Mouse (Mus musculus) stomach, postnatal 0 days (tissue): ENCODE data around the gene Ppil6. TPM values are rescaled to one million over a fixed set of nuclear protein-coding genes. Genes with fewer than 3 reads are reported as not detected.
"Not testable (repeated sequence)": the region's sequence is repeated elsewhere in the genome, so short reads cannot be mapped to it uniquely, and the experiment has no call there.

Experiments
- ATAC-seq: fragments of 200-750 bp; cut with Nextera tagmentation; 2 replicates; pipeline ENCODE4 v1.8.0; 2017; ENCODE audit not compliant: low FRiP score, low TSS enrichment
- DNase-seq: peaks from one replicate; pipeline ENCODE4 v3.0.0-alpha.2; 2016; ENCODE audit warnings: low spot score
- H3K27ac ChIP-seq: fragments of 300-500 bp; sonication (generic); replicated peaks from 2 replicates; pipeline ENCODE4 v1.5.1; 2014; ENCODE audit warnings: mild to moderate bottlenecking, control low read depth
- H3K27me3 ChIP-seq: fragments of 300-500 bp; sonication (generic); 2 replicates; pipeline ENCODE4 v1.6.1; 2014; ENCODE audit warnings: low read length; ENCODE audit not compliant: control insufficient read depth, insufficient read depth
- H3K36me3 ChIP-seq: fragments of 300-500 bp; sonication (generic); 2 replicates; pipeline ENCODE4 v1.6.1; 2014; ENCODE audit warnings: low read length, mixed read lengths; ENCODE audit not compliant: control insufficient read depth, insufficient read depth
- H3K4me1 ChIP-seq: fragments of 300-500 bp; sonication (generic); replicated peaks from 2 replicates; pipeline ENCODE4 v1.6.1; 2014; ENCODE audit warnings: antibody characterized with exemption; ENCODE audit not compliant: control insufficient read depth, insufficient read depth
- H3K4me2 ChIP-seq: fragments of 300-500 bp; sonication (generic); replicated peaks from 2 replicates; pipeline ENCODE4 v1.6.1; 2014; ENCODE audit warnings: low read depth, mild to moderate bottlenecking, control low read depth, moderate library complexity
- H3K4me3 ChIP-seq: fragments of 300-500 bp; sonication (generic); 2 replicates; pipeline ENCODE4 v1.5.1; 2014; ENCODE audit warnings: low read depth, low read length, control low read depth
- H3K9ac ChIP-seq: fragments of 300-500 bp; sonication (generic); 2 replicates; pipeline ENCODE4 v1.6.1; 2014; ENCODE audit warnings: mild to moderate bottlenecking, low read length, control low read depth, mixed read lengths
- H3K9me3 ChIP-seq: fragments of 300-500 bp; sonication (generic); 2 replicates; pipeline ENCODE4 v1.6.1; 2016; ENCODE audit warnings: low read length; ENCODE audit not compliant: control insufficient read depth
- CTCF ChIP-seq: IDR thresholded peaks from 2 replicates; pipeline ENCODE4 v1.5.1; 2016; ENCODE audit warnings: antibody characterized with exemption, low read depth, mild to moderate bottlenecking, moderate library complexity
- EP300 ChIP-seq: optimal IDR thresholded peaks from 2 replicates; pipeline ENCODE3; 2016; ENCODE audit warnings: antibody characterized with exemption
- WGBS: fragments of 180-500 bp; shearing (Covaris S2); extraction: QIAGEN DNeasy Blood & Tissue Kit; methylation state at CpG from one replicate; pipeline ENCODE4 v1.1.7; 2014; 5-methylcytosine and 5-hydroxymethylcytosine counted together
- polyA plus RNA-seq: library from polyadenylated mRNA; unstranded; fragments of >200 nt; fragmentation: Nextera tagmentation; extraction: Ambion mirVana; gene quantifications from 2 replicates; pipeline ENCODE4 v1.2.1, GENCODE M21; 2015

Ppil6 gene
- polyA plus RNA-seq, 1 experiment from 2014 or later = 2.5 TPM

DNA sequence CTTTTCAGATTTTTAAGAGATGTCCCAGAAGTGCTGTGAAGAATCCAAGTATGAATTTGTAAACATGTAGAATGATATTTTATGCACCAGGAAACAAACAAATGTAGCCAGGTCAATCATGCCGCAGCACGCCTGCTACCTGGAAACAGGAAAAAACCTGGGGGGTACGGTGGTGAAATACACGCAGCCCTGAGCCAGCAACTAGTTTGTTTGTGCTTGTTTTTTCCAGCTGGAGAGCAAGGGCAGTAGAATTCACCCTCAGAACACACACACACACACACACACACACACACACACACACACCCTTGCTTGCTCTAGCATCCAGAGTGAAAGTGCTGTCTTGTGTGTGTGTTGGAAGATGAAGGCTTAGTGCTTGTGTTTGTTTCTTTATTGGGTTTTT, 872 bp downstream of the Ppil6 start:
- Histone ChIP-seq H3K27me3 (no peaks in the 10 kb centered on the region), H3K36me3 (peaks cover 3% of the 10 kb centered on the region; the same call in 1 of the 2 replicates), H3K4me3 (no peak overlapping the region), H3K9ac (no peak overlapping the region), H3K4me2 (peak overlapping the region; percentile 100; the same call in 1 of the 2 replicates), H3K4me1 (peaks cover 13% of the 10 kb centered on the region; the same call in 1 of the 2 replicates), H3K27ac (no peak overlapping the region), H3K9me3 (no peaks in the 10 kb centered on the region)
- DNase-seq = peak; percentile 30
- ATAC-seq = no peak
- WGBS = 29% methylated on average over 4 of the region's 4 CpGs
- no peak for TF ChIP-seq EP300
- TF ChIP-seq CTCF = no peak

DNA sequence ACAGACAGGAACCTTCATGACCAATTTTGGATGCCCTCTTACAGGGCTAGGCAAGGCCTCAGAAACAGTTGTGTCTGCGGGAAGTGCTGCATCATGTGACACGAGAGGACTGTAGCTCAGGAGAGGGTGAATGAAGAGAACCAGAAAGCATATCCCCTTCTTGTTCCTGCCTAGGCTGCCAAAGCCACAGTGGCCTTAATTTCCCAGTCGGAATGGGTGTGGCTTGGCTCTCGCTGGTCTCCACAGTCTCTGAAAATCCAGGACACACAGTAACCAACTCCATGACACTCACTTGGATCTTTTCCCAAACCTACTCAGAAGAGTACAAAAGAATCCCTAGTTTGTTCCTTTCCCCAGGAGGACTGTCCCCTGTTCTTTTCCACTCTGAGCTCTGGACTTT, 10.7 kb downstream of the Ppil6 start:
- no peak overlapping the region for H3K4me3 ChIP-seq
- WGBS = 41% methylated on average over 4 of the region's 4 CpGs
- no peak overlapping the region for H3K4me2 ChIP-seq
- no peak overlapping the region for H3K27ac ChIP-seq
- DNase-seq (no peak), ATAC-seq (no peak)
- no peaks in the 10 kb centered on the region for H3K36me3 ChIP-seq
- H3K9me3 ChIP-seq = no peaks in the 10 kb centered on the region
- no peaks in the 10 kb centered on the region for H3K27me3 ChIP-seq
- H3K9ac ChIP-seq = no peak overlapping the region
- TF ChIP-seq EP300 = no peak
- no peak for TF ChIP-seq CTCF
- no peaks in the 10 kb centered on the region for H3K4me1 ChIP-seq

DNA sequence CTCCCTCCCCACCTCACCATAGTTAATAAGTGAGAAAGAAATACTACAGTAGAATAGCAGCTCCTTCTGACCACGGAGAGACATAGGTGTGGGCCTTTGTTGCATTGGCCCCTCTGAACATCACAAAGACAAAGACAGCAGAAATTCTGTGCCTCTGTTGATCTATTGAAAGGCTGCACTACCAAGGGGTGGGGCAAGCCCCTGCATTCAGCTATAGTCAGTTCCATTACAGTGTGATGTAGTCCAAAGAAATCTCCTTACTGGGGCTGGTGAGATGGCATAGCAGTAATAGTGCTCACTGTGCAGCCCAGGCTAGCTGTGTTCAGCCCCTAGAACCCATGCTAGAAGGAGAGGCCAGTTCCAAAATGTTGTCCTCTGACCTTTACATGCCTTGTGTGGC, 14.8 kb downstream of the Ppil6 start:
- no peaks in the 10 kb centered on the region for H3K4me1 ChIP-seq
- no peak overlapping the region for H3K9ac ChIP-seq
- no peaks in the 10 kb centered on the region for H3K36me3 ChIP-seq
- H3K27me3 ChIP-seq = no peaks in the 10 kb centered on the region
- H3K4me3 ChIP-seq = no peak overlapping the region
- H3K27ac ChIP-seq = no peak overlapping the region
- no peak for TF ChIP-seq CTCF
- no peak for TF ChIP-seq EP300
- DNase-seq (no peak), ATAC-seq (peak; percentile 24; the same call in 1 of the 2 replicates)
- 57% methylated on average over 1 of the region's 1 CpGs for WGBS
- H3K4me2 ChIP-seq = no peak overlapping the region
- no peaks in the 10 kb centered on the region for H3K9me3 ChIP-seq

DNA sequence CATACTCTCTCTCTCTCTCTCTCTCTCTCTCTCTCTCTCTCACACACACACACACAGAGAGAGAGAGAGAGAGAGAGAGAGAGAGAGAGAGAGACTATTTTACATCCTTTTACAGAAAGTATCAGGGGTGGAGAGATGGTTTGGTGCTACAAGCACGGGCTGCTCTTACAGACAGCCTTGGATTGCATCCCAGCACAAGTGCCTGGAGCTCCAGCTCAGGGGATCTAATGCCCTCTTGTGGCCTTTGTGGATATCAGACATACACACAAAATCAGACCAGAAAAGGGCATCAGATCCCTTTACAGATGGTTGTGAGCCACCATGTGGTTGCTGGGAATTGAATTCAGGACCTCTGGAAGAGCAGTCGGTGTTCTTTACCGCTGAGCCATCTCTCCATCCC, 15.2 kb downstream of the Ppil6 start:
- not testable (repeated sequence) for H3K4me1 ChIP-seq
- 7% methylated on average over 3 of the region's 3 CpGs for WGBS

DNA sequence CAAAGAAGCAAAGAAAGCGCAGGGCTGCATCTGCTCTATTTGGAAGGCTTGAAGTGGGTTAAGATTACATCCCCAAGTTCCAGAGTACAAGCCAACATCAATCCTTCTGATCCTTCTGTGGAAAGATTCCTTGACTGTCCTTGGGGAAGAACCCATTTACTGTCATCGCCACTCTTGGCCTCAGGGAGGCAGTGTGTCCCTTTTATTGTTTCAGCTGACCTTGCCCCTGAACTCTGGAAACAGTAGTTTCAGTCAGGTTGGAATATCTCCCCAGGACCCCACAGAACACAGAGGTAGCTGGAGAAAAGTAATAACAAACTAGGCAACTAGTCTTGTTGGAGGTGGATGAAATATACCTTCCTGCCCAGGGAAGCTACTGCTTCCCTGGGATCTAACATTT, 18.9 kb downstream of the Ppil6 start:
- Histone ChIP-seq H3K9ac (no peak overlapping the region), H3K4me3 (no peak overlapping the region), H3K4me2 (no peak overlapping the region), H3K27me3 (no peaks in the 10 kb centered on the region), H3K9me3 (no peaks in the 10 kb centered on the region), H3K27ac (no peak overlapping the region), H3K36me3 (no peaks in the 10 kb centered on the region), H3K4me1 (no peaks in the 10 kb centered on the region)
- no peak for ATAC-seq
- TF ChIP-seq CTCF (peak; percentile 75), EP300 (no peak)
- no peak for DNase-seq
- WGBS = 33% methylated on average over 2 of the region's 2 CpGs

More for the DNA sequence above, 15.2 kb downstream of the Ppil6 start:
- H3K4me2 ChIP-seq, H3K9me3 ChIP-seq, H3K27me3 ChIP-seq, H3K4me3 ChIP-seq, H3K27ac ChIP-seq, H3K36me3 ChIP-seq, H3K9ac ChIP-seq: not testable (repeated sequence)
- TF ChIP-seq CTCF = peak; percentile 90
- ATAC-seq = peak; percentile 72; the same call in 1 of the 2 replicates
- DNase-seq = peak; percentile 58

DNA sequence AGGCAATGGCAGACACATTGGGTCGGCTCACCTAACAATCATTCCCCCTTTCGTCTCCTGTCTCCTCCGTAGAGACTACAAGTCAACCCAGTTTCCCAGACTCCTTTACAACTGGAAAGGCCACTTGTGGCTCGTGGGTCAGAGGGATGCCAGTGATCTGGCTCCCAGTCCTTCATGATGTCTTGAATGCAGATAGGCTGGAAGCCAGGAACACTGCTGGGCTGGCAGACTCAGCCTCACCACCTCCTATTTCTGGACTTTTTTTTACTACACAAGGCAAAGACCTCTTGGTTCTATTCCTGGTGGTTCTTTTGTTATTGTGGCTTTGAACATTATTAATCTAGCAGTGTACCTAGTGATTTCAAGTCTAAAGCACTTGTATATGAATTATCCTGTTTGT, 24.1 kb downstream of the Ppil6 start:
- 75% methylated on average over 4 of the region's 4 CpGs for WGBS
- ATAC-seq = no peak
- no peak for TF ChIP-seq CTCF
- TF ChIP-seq EP300 = no peak
- Histone ChIP-seq H3K4me3 (no peak overlapping the region), H3K4me1 (no peaks in the 10 kb centered on the region), H3K36me3 (no peaks in the 10 kb centered on the region), H3K27ac (no peak overlapping the region), H3K4me2 (no peak overlapping the region), H3K27me3 (no peaks in the 10 kb centered on the region), H3K9ac (no peak overlapping the region), H3K9me3 (no peaks in the 10 kb centered on the region)
- DNase-seq = no peak
